Mouse (Mus musculus) stomach, embryonic 16.5 days (tissue): ENCODE data around the gene Piwil4. TPM values are rescaled to one million over a fixed set of nuclear protein-coding genes. Genes with fewer than 3 reads are reported as not detected.

Experiments
- ATAC-seq: fragments of 200-750 bp; cut with Nextera tagmentation; 2 replicates; pipeline ENCODE4 v1.8.0; 2017; ENCODE audit warnings: moderate number of reproducible peaks, moderate TSS enrichment; ENCODE audit not compliant: insufficient read depth, low FRiP score
- H3K27ac ChIP-seq: fragments of 300-500 bp; sonication (generic); 2 replicates; pipeline ENCODE4 v1.5.1; 2014; ENCODE audit warnings: low read length
- H3K27me3 ChIP-seq: fragments of 300-500 bp; sonication (generic); 2 replicates; pipeline ENCODE4 v1.6.1; 2014; ENCODE audit warnings: low read length, control low read depth, mixed read lengths; ENCODE audit not compliant: control insufficient read depth, insufficient read depth
- H3K36me3 ChIP-seq: fragments of 300-500 bp; sonication (generic); 2 replicates; pipeline ENCODE4 v1.6.1; 2014; ENCODE audit warnings: low read length; ENCODE audit not compliant: control insufficient read depth, insufficient read depth
- H3K4me1 ChIP-seq: fragments of 300-500 bp; sonication (generic); 2 replicates; pipeline ENCODE4 v1.6.1; 2014; ENCODE audit warnings: low read length, control low read depth, mixed read lengths; ENCODE audit not compliant: control insufficient read depth, insufficient read depth
- H3K4me2 ChIP-seq: fragments of 300-500 bp; sonication (generic); 2 replicates; pipeline ENCODE4 v1.6.1; 2014; ENCODE audit warnings: low read depth, low read length, mixed read lengths
- H3K4me3 ChIP-seq: fragments of 300-500 bp; sonication (generic); replicated peaks from 2 replicates; pipeline ENCODE4 v1.5.1; 2014; ENCODE audit warnings: mild to moderate bottlenecking, low read length
- H3K9ac ChIP-seq: fragments of 300-500 bp; sonication (generic); 2 replicates; pipeline ENCODE4 v1.6.1; 2014; ENCODE audit warnings: low read length
- H3K9me3 ChIP-seq: fragments of 300-500 bp; sonication (generic); replicated peaks from 2 replicates; pipeline ENCODE4 v1.6.1; 2016; ENCODE audit warnings: low read length, control low read depth; ENCODE audit not compliant: control insufficient read depth
- WGBS: fragments of 180-500 bp; shearing (Covaris S2); extraction: QIAGEN DNeasy Blood & Tissue Kit; methylation state at CpG from one replicate; pipeline ENCODE4 v1.1.7; 2014; 5-methylcytosine and 5-hydroxymethylcytosine counted together
- polyA plus RNA-seq: library from polyadenylated mRNA; unstranded; fragments of >200 nt; fragmentation: Nextera tagmentation; extraction: Ambion mirVana; gene quantifications from 2 replicates; pipeline ENCODE4 v1.2.1, GENCODE M21; 2015

The Piwil4 gene
- polyA plus RNA-seq, 1 experiment from 2014 or later, result 0.15 TPM

- Histone ChIP-seq H3K9ac (peak overlapping the region; percentile 38; the same call in 1 of the 2 replicates), H3K4me3 (peak overlapping the region; percentile 26; the same call in 1 of the 2 replicates), H3K4me2 (peak overlapping the region; percentile 32), H3K4me1 (no peaks in the 10 kb centered on the region), H3K27me3 (no peaks in the 10 kb centered on the region), H3K36me3 (no peaks in the 10 kb centered on the region), H3K9me3 (no peaks in the 10 kb centered on the region), H3K27ac (peak overlapping the region; percentile 96)
- ATAC-seq, result peak; percentile 82; the same call in 1 of the 2 replicates
- 60% methylated on average over 7 of the region's 7 CpGs for WGBS
Measured at GRCm38 (mm10) chr9:14662876-14663275, 77.7 kb downstream of the Piwil4 start.

- Histone ChIP-seq H3K4me1 (no peaks in the 10 kb centered on the region), H3K9ac (no peak overlapping the region; the same call in 1 of the 2 replicates), H3K36me3 (no peaks in the 10 kb centered on the region), H3K9me3 (no peaks in the 10 kb centered on the region), H3K27me3 (no peaks in the 10 kb centered on the region), H3K27ac (peak overlapping the region; percentile 96), H3K4me2 (peak overlapping the region; percentile 32), H3K4me3 (peak overlapping the region; percentile 26; the same call in 1 of the 2 replicates)
- 72% methylated on average over 9 of the region's 9 CpGs for WGBS
- ATAC-seq, result peak; percentile 68; the same call in 1 of the 2 replicates
Measured at GRCm38 (mm10) chr9:14662138-14662537, 78.4 kb downstream of the Piwil4 start.

GRCm38 (mm10) chr9:14657926-14658325, 82.6 kb downstream of the Piwil4 start:
- 37% methylated on average over 2 of the region's 2 CpGs for WGBS
- Histone ChIP-seq H3K9ac (no peak overlapping the region), H3K27ac (no peak overlapping the region), H3K4me1 (no peaks in the 10 kb centered on the region), H3K4me3 (no peak overlapping the region), H3K9me3 (no peaks in the 10 kb centered on the region), H3K36me3 (no peaks in the 10 kb centered on the region), H3K4me2 (no peak overlapping the region), H3K27me3 (no peaks in the 10 kb centered on the region)
- no peak for ATAC-seq

GRCm38 (mm10) chr9:14654010-14654409, 86.5 kb downstream of the Piwil4 start:
- 79% methylated on average over 2 of the region's 2 CpGs for WGBS
- H3K27ac ChIP-seq, result no peak overlapping the region
- no peaks in the 10 kb centered on the region for H3K9me3 ChIP-seq
- no peak for ATAC-seq
- no peaks in the 10 kb centered on the region for H3K36me3 ChIP-seq
- H3K27me3 ChIP-seq, result no peaks in the 10 kb centered on the region
- H3K4me1 ChIP-seq, result no peaks in the 10 kb centered on the region
- no peak overlapping the region for H3K9ac ChIP-seq
- no peak overlapping the region for H3K4me3 ChIP-seq
- H3K4me2 ChIP-seq, result no peak overlapping the region

- no peak overlapping the region for H3K27ac ChIP-seq
- H3K4me1 ChIP-seq, result no peaks in the 10 kb centered on the region
- H3K4me2 ChIP-seq, result no peak overlapping the region
- H3K9ac ChIP-seq, result no peak overlapping the region
- WGBS, result 81% methylated on average over 1 of the region's 1 CpGs
- no peaks in the 10 kb centered on the region for H3K9me3 ChIP-seq
- no peaks in the 10 kb centered on the region for H3K27me3 ChIP-seq
- no peak for ATAC-seq
- no peaks in the 10 kb centered on the region for H3K36me3 ChIP-seq
- H3K4me3 ChIP-seq, result no peak overlapping the region
Measured at GRCm38 (mm10) chr9:14652761-14653160, 87.8 kb downstream of the Piwil4 start.

- Histone ChIP-seq H3K27me3 (no peaks in the 10 kb centered on the region), H3K9ac (no peak overlapping the region), H3K4me1 (no peaks in the 10 kb centered on the region), H3K27ac (no peak overlapping the region), H3K4me2 (no peak overlapping the region), H3K4me3 (no peak overlapping the region), H3K9me3 (no peaks in the 10 kb centered on the region), H3K36me3 (no peaks in the 10 kb centered on the region)
- WGBS, result 77% methylated on average over 8 of the region's 8 CpGs
- no peak for ATAC-seq
Measured at GRCm38 (mm10) chr9:14647849-14648248, 92.7 kb downstream of the Piwil4 start.

GRCm38 (mm10) chr9:14646641-14647040, 93.9 kb downstream of the Piwil4 start:
- no peak for ATAC-seq
- Histone ChIP-seq H3K4me3 (no peak overlapping the region), H3K36me3 (no peaks in the 10 kb centered on the region), H3K27me3 (no peaks in the 10 kb centered on the region), H3K9ac (no peak overlapping the region), H3K27ac (no peak overlapping the region), H3K9me3 (no peaks in the 10 kb centered on the region), H3K4me2 (no peak overlapping the region), H3K4me1 (peaks cover 4% of the 10 kb centered on the region; the same call in 1 of the 2 replicates)
- 94% methylated on average over 1 of the region's 1 CpGs for WGBS

Other genes starting within 250 kb of the Piwil4 start
- gene Kdm4d, start 240.3 kb downstream of the Piwil4 start, polyA plus RNA-seq, result 0.26 and 0.34 TPM in 2 replicates
- gene Cwc15, start 240.1 kb downstream of the Piwil4 start, polyA plus RNA-seq, result 133 and 151 TPM in 2 replicates
- gene Amotl1, start 95.7 kb downstream of the Piwil4 start, polyA plus RNA-seq, result 19.7 and 19.8 TPM in 2 replicates
- 6.7 and 6.9 TPM in 2 replicates for gene Fut4, start 11.7 kb upstream of the Piwil4 start, polyA plus RNA-seq
- gene 1700012B09Rik, start 30.3 kb upstream of the Piwil4 start, polyA plus RNA-seq, result not detected in 2 replicates
- gene Mre11a, start 43.9 kb upstream of the Piwil4 start, polyA plus RNA-seq, result 21.9 and 22.5 TPM in 2 replicates
- gene Ankrd49, start 44.1 kb upstream of the Piwil4 start, polyA plus RNA-seq, result 40.5 and 41.0 TPM in 2 replicates
- 0.36 and 0.65 TPM in 2 replicates for gene Gpr83, start 119.5 kb upstream of the Piwil4 start, polyA plus RNA-seq
- not detected in 2 replicates for gene Izumo1r, start 163.2 kb upstream of the Piwil4 start, polyA plus RNA-seq